Mouse (Mus musculus): Measurements from ENCODE around the gene Ppp1r26. TPM values are rescaled to one million over a fixed set of nuclear protein-coding genes. Genes with fewer than 3 reads are reported as not detected.
"Not testable (repeated sequence)": the region's sequence is repeated elsewhere in the genome, so short reads cannot be mapped to it uniquely, and the experiment has no call there.

The Ppp1r26 gene
- polyA plus RNA-seq, 1 experiment from 2014 or later: 7.1 TPM

- H3K36me3 ChIP-seq; H3K27ac ChIP-seq; H3K9ac ChIP-seq; ATAC-seq (ENCODE audit: low FRiP score, low read depth); H3K4me2 ChIP-seq (replicated peaks); H3K4me3 ChIP-seq; H3K4me1 ChIP-seq; H3K9me3 ChIP-seq; H3K27me3 ChIP-seq: not testable (repeated sequence)
- 89% methylated on average over 5 of the region's 5 CpGs for WGBS
Observed at GRCm38 (mm10) chr2:28477993-28478392, 31.4 kb downstream of the Ppp1r26 start.

GRCm38 (mm10) chr2:28479208-28480204 is 32.9 kb downstream of the Ppp1r26 start:
- H3K4me3 ChIP-seq: no peak overlapping the region
- H3K9ac ChIP-seq: no peak overlapping the region
- no peak; the same call in 1 of the 2 replicates for ATAC-seq (ENCODE audit: low FRiP score, low read depth)
- no peaks in the 10 kb centered on the region for H3K9me3 ChIP-seq
- H3K27ac ChIP-seq: peak overlapping the region; percentile 44; the same call in 1 of the 2 replicates
- peaks cover 9% of the 10 kb centered on the region for H3K4me1 ChIP-seq
- H3K27me3 ChIP-seq: no peaks in the 10 kb centered on the region
- H3K36me3 ChIP-seq: no peaks in the 10 kb centered on the region
- 68% methylated on average over 20 of the region's 20 CpGs for WGBS
- H3K4me2 ChIP-seq (replicated peaks): 0 out of 2 replicates have a peak overlapping the region, but pooled peaks have one; percentile 21

GRCm38 (mm10) chr2:28483861-28484260 is 37.3 kb downstream of the Ppp1r26 start:
- Histone ChIP-seq H3K36me3 (no peaks in the 10 kb centered on the region), H3K9ac (no peak overlapping the region), H3K27ac (no peak overlapping the region), H3K9me3 (no peaks in the 10 kb centered on the region), H3K27me3 (no peaks in the 10 kb centered on the region), H3K4me2 (replicated peaks) (no peak overlapping the region), H3K4me1 (peaks cover 9% of the 10 kb centered on the region), H3K4me3 (no peak overlapping the region)
- no peak for ATAC-seq (ENCODE audit: low FRiP score, low read depth)
- 67% methylated on average over 2 of the region's 2 CpGs for WGBS

- Histone ChIP-seq H3K4me3 (no peak overlapping the region), H3K9me3 (peaks cover 3% of the 10 kb centered on the region; the same call in 1 of the 2 replicates), H3K27me3 (no peaks in the 10 kb centered on the region), H3K4me2 (replicated peaks) (no peak overlapping the region), H3K4me1 (no peaks in the 10 kb centered on the region; the same call in 1 of the 2 replicates), H3K9ac (no peak overlapping the region), H3K36me3 (no peaks in the 10 kb centered on the region), H3K27ac (no peak overlapping the region)
- no peak for ATAC-seq (ENCODE audit: low FRiP score, low read depth)
- 80% methylated on average over 2 of the region's 2 CpGs for WGBS
Observed at GRCm38 (mm10) chr2:28494521-28494920, 47.9 kb downstream of the Ppp1r26 start.

- H3K4me3 ChIP-seq: no peak overlapping the region
- H3K27me3 ChIP-seq: no peaks in the 10 kb centered on the region
- no peaks in the 10 kb centered on the region for H3K36me3 ChIP-seq
- H3K4me2 ChIP-seq (replicated peaks): no peak overlapping the region
- H3K9me3 ChIP-seq: peaks cover 3% of the 10 kb centered on the region; the same call in 1 of the 2 replicates
- no peaks in the 10 kb centered on the region; the same call in 1 of the 2 replicates for H3K4me1 ChIP-seq
- no peak for ATAC-seq (ENCODE audit: low FRiP score, low read depth)
- no peak overlapping the region for H3K27ac ChIP-seq
- 89% methylated on average over 14 of the region's 14 CpGs for WGBS
- no peak overlapping the region for H3K9ac ChIP-seq
Observed at GRCm38 (mm10) chr2:28495207-28495756, 48.7 kb downstream of the Ppp1r26 start.

- peaks cover 3% of the 10 kb centered on the region; the same call in 1 of the 2 replicates for H3K9me3 ChIP-seq
- H3K4me3 ChIP-seq: no peak overlapping the region
- no peaks in the 10 kb centered on the region for H3K27me3 ChIP-seq
- H3K27ac ChIP-seq: peak overlapping the region; percentile 16; the same call in 1 of the 2 replicates
- H3K9ac ChIP-seq: 0 out of 2 replicates have a peak overlapping the region, but pooled peaks have one; percentile 31
- H3K36me3 ChIP-seq: no peaks in the 10 kb centered on the region
- H3K4me1 ChIP-seq: no peaks in the 10 kb centered on the region; the same call in 1 of the 2 replicates
- no peak overlapping the region for H3K4me2 ChIP-seq (replicated peaks)
- WGBS: 79% methylated on average over 16 of the region's 16 CpGs
- ATAC-seq (ENCODE audit: low FRiP score, low read depth): no peak
Observed at GRCm38 (mm10) chr2:28495801-28496595, 49.4 kb downstream of the Ppp1r26 start.

- WGBS: 80% methylated on average over 5 of the region's 5 CpGs
- H3K27ac ChIP-seq: peak within 1 kb of the TSS; percentile 16; the same call in 1 of the 2 replicates
- H3K4me2 ChIP-seq (replicated peaks): no peak within 1 kb of the TSS
- no peak within 1 kb of the TSS for H3K4me3 ChIP-seq
- 0 out of 2 replicates have a peak within 1 kb of the TSS, but pooled peaks have one; percentile 31 for H3K9ac ChIP-seq
- ATAC-seq (ENCODE audit: low FRiP score, low read depth): no peak
- no peaks in the 10 kb centered on the region for H3K36me3 ChIP-seq
- H3K9me3 ChIP-seq: peaks cover 3% of the 10 kb centered on the region; the same call in 1 of the 2 replicates
- no peaks in the 10 kb centered on the region; the same call in 1 of the 2 replicates for H3K4me1 ChIP-seq
- no peaks in the 10 kb centered on the region for H3K27me3 ChIP-seq
Observed at GRCm38 (mm10) chr2:28496671-28497070, 50.1 kb downstream of the Ppp1r26 start, which contains the start of gene Gbgt1. Gbgt1 (plus strand) TSS chr2:28496891.

GRCm38 (mm10) chr2:28497561-28497960 is 51.0 kb downstream of the Ppp1r26 start:
- 81% methylated on average over 5 of the region's 5 CpGs for WGBS
- H3K9ac ChIP-seq: no peak overlapping the region
- H3K4me2 ChIP-seq (replicated peaks): no peak overlapping the region
- peaks cover 3% of the 10 kb centered on the region; the same call in 1 of the 2 replicates for H3K9me3 ChIP-seq
- no peak overlapping the region for H3K27ac ChIP-seq
- H3K4me3 ChIP-seq: no peak overlapping the region
- no peaks in the 10 kb centered on the region for H3K36me3 ChIP-seq
- no peaks in the 10 kb centered on the region; the same call in 1 of the 2 replicates for H3K4me1 ChIP-seq
- ATAC-seq (ENCODE audit: low FRiP score, low read depth): no peak
- H3K27me3 ChIP-seq: no peaks in the 10 kb centered on the region

GRCm38 (mm10) chr2:28498431-28498830 is 51.8 kb downstream of the Ppp1r26 start:
- no peak overlapping the region for H3K4me3 ChIP-seq
- H3K27ac ChIP-seq: no peak overlapping the region
- no peak overlapping the region for H3K4me2 ChIP-seq (replicated peaks)
- 86% methylated on average over 4 of the region's 4 CpGs for WGBS
- H3K9me3 ChIP-seq: peaks cover 3% of the 10 kb centered on the region; the same call in 1 of the 2 replicates
- no peak for ATAC-seq (ENCODE audit: low FRiP score, low read depth)
- no peaks in the 10 kb centered on the region for H3K27me3 ChIP-seq
- no peaks in the 10 kb centered on the region; the same call in 1 of the 2 replicates for H3K4me1 ChIP-seq
- H3K9ac ChIP-seq: no peak overlapping the region
- no peaks in the 10 kb centered on the region for H3K36me3 ChIP-seq

GRCm38 (mm10) chr2:28502987-28503386 is 56.4 kb downstream of the Ppp1r26 start:
- Histone ChIP-seq H3K4me2 (replicated peaks) (no peak overlapping the region), H3K9ac (no peak overlapping the region), H3K9me3 (no peaks in the 10 kb centered on the region), H3K4me3 (no peak overlapping the region), H3K27me3 (no peaks in the 10 kb centered on the region), H3K36me3 (no peaks in the 10 kb centered on the region), H3K4me1 (no peaks in the 10 kb centered on the region), H3K27ac (no peak overlapping the region)
- no peak for ATAC-seq (ENCODE audit: low FRiP score, low read depth)
- 84% methylated on average over 10 of the region's 10 CpGs for WGBS

GRCm38 (mm10) chr2:28504676-28505075 is 58.1 kb downstream of the Ppp1r26 start:
- Histone ChIP-seq H3K27ac (no peak overlapping the region), H3K4me3 (no peak overlapping the region), H3K9ac (no peak overlapping the region), H3K36me3 (no peaks in the 10 kb centered on the region), H3K4me1 (no peaks in the 10 kb centered on the region), H3K27me3 (no peaks in the 10 kb centered on the region), H3K9me3 (no peaks in the 10 kb centered on the region), H3K4me2 (replicated peaks) (no peak overlapping the region)
- ATAC-seq (ENCODE audit: low FRiP score, low read depth): no peak
- 88% methylated on average over 13 of the region's 13 CpGs for WGBS
